Mouse (Mus musculus): Measurements from ENCODE around the gene Tubb2a.

DNA sequence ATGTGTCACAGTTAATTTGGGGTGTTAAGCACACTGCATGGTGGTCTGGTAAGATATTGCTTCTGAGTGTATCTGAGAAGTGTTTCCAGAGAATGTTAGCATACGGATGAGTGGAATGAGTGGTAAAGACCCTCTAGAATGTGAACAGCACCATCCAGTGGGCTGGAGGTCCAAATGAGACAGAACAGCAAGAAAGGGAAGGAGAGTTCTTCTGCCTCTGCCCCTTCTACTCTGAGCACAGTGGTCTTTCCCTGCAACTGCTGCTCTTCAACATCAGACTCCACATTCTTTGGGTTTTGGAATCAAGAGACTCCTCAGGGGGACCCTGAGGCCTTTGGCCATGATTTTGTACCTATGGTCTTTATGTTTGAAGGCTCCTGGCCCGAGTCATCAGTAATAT is 28.4 kb upstream of the Tubb2a start:
- no peak for TF ChIP-seq CTCF (IDR thresholded peaks at IDR 0.05; ENCODE audit: low read depth)
- no peak for TF ChIP-seq EP300 (IDR thresholded peaks at IDR 0.05; ENCODE audit: low read depth)

Data from liver, embryonic 14.5 days (tissue).